Mouse (Mus musculus) kidney, adult 9 months (tissue): Measurements from ENCODE around the gene Glis3.

Source experiments
- DNase-seq: peaks from one replicate; pipeline ENCODE4 v3.0.0; 2022

Glis3 gene

GRCm38 (mm10) chr19:28650836-28651235, 29.0 kb downstream of the Glis3 start:
- DNase-seq: no peak

GRCm38 (mm10) chr19:28649489-28649888, 30.4 kb downstream of the Glis3 start:
- peak; percentile 56 for DNase-seq

- no peak for DNase-seq
Measured at GRCm38 (mm10) chr19:28648881-28649280, 31.0 kb downstream of the Glis3 start.

- DNase-seq: no peak
Measured at GRCm38 (mm10) chr19:28647424-28647823, 32.5 kb downstream of the Glis3 start.

GRCm38 (mm10) chr19:28646286-28646685, 33.6 kb downstream of the Glis3 start:
- DNase-seq: no peak

- no peak for DNase-seq
Measured at GRCm38 (mm10) chr19:28640861-28641381, 39.0 kb downstream of the Glis3 start.

GRCm38 (mm10) chr19:28635991-28636553, 43.8 kb downstream of the Glis3 start:
- DNase-seq: peak; percentile 79

- DNase-seq: no peak
Measured at GRCm38 (mm10) chr19:28634986-28635385, 44.9 kb downstream of the Glis3 start.

- peak; percentile 80 for DNase-seq
Measured at GRCm38 (mm10) chr19:28628416-28628815, 51.5 kb downstream of the Glis3 start.

GRCm38 (mm10) chr19:28626189-28626588, 53.7 kb downstream of the Glis3 start:
- DNase-seq: no peak

- DNase-seq: no peak
Measured at GRCm38 (mm10) chr19:28624571-28624970, 55.3 kb downstream of the Glis3 start.

GRCm38 (mm10) chr19:28623726-28624125, 56.2 kb downstream of the Glis3 start:
- peak; percentile 60 for DNase-seq

GRCm38 (mm10) chr19:28621608-28622505, 58.0 kb downstream of the Glis3 start:
- DNase-seq: peak; percentile 95

GRCm38 (mm10) chr19:28617736-28618135, 62.1 kb downstream of the Glis3 start:
- no peak for DNase-seq

- DNase-seq: peak; percentile 69
Measured at GRCm38 (mm10) chr19:28617191-28617590, 62.7 kb downstream of the Glis3 start.

GRCm38 (mm10) chr19:28616487-28616886, 63.4 kb downstream of the Glis3 start:
- DNase-seq: peak; percentile 55

GRCm38 (mm10) chr19:28612249-28612648, 67.6 kb downstream of the Glis3 start:
- no peak for DNase-seq

- no peak for DNase-seq
Measured at GRCm38 (mm10) chr19:28608747-28609146, 71.1 kb downstream of the Glis3 start.

- no peak for DNase-seq
Measured at GRCm38 (mm10) chr19:28608277-28608676, 71.6 kb downstream of the Glis3 start.

GRCm38 (mm10) chr19:28600866-28601265, 79.0 kb downstream of the Glis3 start:
- no peak for DNase-seq

- DNase-seq: no peak
Measured at GRCm38 (mm10) chr19:28594215-28594614, 85.7 kb downstream of the Glis3 start.

- DNase-seq: no peak
Measured at GRCm38 (mm10) chr19:28592981-28593380, 86.9 kb downstream of the Glis3 start.

- DNase-seq: no peak
Measured at GRCm38 (mm10) chr19:28591736-28592477, 88.0 kb downstream of the Glis3 start.
